Mouse (Mus musculus) E14TG2a.4 (cell line): ENCODE measurements around the gene Xrn2.

Experiments used
- CTCF ChIP-seq: conservative IDR thresholded peaks from 2 replicates; pipeline ENCODE4 v1.5.1; 2014; ENCODE audit warnings: low read length
- POU5F1 ChIP-seq: IDR thresholded peaks from 2 replicates; pipeline ENCODE4 v1.6.1; 2014; ENCODE audit warnings: low read length, borderline replicate concordance

- TF ChIP-seq CTCF (no peak), POU5F1 (no peak)
Observed at GRCm38 (mm10) chr2:147009084-147009483, 3.7 kb upstream of the Xrn2 start.
